Mouse (Mus musculus) kidney, embryonic 14.5 days (tissue): ENCODE results near the gene Rbfox2. TPM values are rescaled to one million over a fixed set of nuclear protein-coding genes. Genes with fewer than 3 reads are reported as not detected.
"Not testable (repeated sequence)": the region's sequence is repeated elsewhere in the genome, so short reads cannot be mapped to it uniquely, and the experiment has no call there.

Experiments
- ATAC-seq: fragments of 200-750 bp; cut with Nextera tagmentation; 2 replicates; pipeline ENCODE4 v1.8.0; 2017; ENCODE audit warnings: moderate number of reproducible peaks, mild to moderate bottlenecking, moderate TSS enrichment, moderate library complexity; ENCODE audit not compliant: low FRiP score, low TSS enrichment
- H3K27ac ChIP-seq: fragments of 300-500 bp; sonication (generic); 2 replicates; pipeline ENCODE4 v1.5.1; 2014; ENCODE audit warnings: low read depth, mild to moderate bottlenecking, low read length, moderate library complexity, mixed read lengths
- H3K27me3 ChIP-seq: fragments of 300-500 bp; sonication (generic); 2 replicates; pipeline ENCODE4 v1.6.1; 2014; ENCODE audit warnings: mild to moderate bottlenecking, low read length; ENCODE audit not compliant: control insufficient read depth, insufficient read depth
- H3K36me3 ChIP-seq: fragments of 300-500 bp; sonication (generic); 2 replicates; pipeline ENCODE4 v1.6.1; 2014; ENCODE audit warnings: low read length, mixed read lengths; ENCODE audit not compliant: control insufficient read depth, insufficient read depth
- H3K4me1 ChIP-seq: fragments of 300-500 bp; sonication (generic); 2 replicates; pipeline ENCODE4 v1.6.1; 2014; ENCODE audit warnings: low read length, mixed read lengths; ENCODE audit not compliant: control insufficient read depth, insufficient read depth
- H3K4me2 ChIP-seq: fragments of 300-500 bp; sonication (generic); replicated peaks from 2 replicates; pipeline ENCODE4 v1.6.1; 2014; ENCODE audit warnings: low read depth, mild to moderate bottlenecking, low read length
- H3K4me3 ChIP-seq: fragments of 300-500 bp; sonication (generic); 2 replicates; pipeline ENCODE4 v1.5.1; 2014; ENCODE audit warnings: mild to moderate bottlenecking, low read length
- H3K9ac ChIP-seq: fragments of 300-500 bp; sonication (generic); 2 replicates; pipeline ENCODE4 v1.6.1; 2014; ENCODE audit warnings: low read depth, mild to moderate bottlenecking, low read length, moderate library complexity
- H3K9me3 ChIP-seq: fragments of 300-500 bp; sonication (generic); 2 replicates; pipeline ENCODE4 v1.6.1; 2016; ENCODE audit warnings: low read length; ENCODE audit not compliant: control insufficient read depth
- WGBS: fragments of 180-500 bp; shearing (Covaris S2); extraction: QIAGEN DNeasy Blood & Tissue Kit; methylation state at CpG from one replicate; pipeline ENCODE4 v1.1.7; 2014; 5-methylcytosine and 5-hydroxymethylcytosine counted together
- polyA plus RNA-seq: library from polyadenylated mRNA; unstranded; fragments of >200 nt; fragmentation: Nextera tagmentation; extraction: Ambion mirVana; gene quantifications from 2 replicates; pipeline ENCODE4 v1.2.1, GENCODE M21; 2014

The Rbfox2 gene
- polyA plus RNA-seq, 1 experiment from 2014 or later = 64.6 TPM

DNA sequence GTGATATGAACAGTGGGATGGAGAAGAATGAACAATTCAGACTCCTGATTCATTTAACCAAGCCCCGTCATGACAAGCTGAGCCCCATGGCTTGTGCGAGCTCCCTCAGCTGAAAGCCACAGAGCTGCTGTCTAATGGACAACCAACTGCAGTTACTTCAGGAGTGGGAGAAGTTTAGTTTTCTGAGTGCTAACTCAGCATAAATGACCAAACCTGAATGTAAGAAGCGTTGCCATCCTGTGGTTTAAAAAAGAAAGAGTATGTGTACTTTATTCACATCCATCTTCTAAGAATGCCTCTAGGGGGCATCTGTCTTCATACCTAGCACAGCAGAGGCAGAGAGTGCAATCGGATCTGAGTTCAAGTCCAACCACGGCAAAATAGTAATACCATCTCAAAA is 35.5 kb downstream of the Rbfox2 start:
- WGBS = 90% methylated on average over 5 of the region's 5 CpGs
- Histone ChIP-seq H3K9ac (no peak overlapping the region), H3K27ac (no peak overlapping the region), H3K36me3 (no peaks in the 10 kb centered on the region), H3K4me1 (peaks cover 11% of the 10 kb centered on the region; the same call in 1 of the 2 replicates), H3K4me2 (no peak overlapping the region), H3K9me3 (no peaks in the 10 kb centered on the region), H3K4me3 (no peak overlapping the region), H3K27me3 (no peaks in the 10 kb centered on the region)
- ATAC-seq = no peak

DNA sequence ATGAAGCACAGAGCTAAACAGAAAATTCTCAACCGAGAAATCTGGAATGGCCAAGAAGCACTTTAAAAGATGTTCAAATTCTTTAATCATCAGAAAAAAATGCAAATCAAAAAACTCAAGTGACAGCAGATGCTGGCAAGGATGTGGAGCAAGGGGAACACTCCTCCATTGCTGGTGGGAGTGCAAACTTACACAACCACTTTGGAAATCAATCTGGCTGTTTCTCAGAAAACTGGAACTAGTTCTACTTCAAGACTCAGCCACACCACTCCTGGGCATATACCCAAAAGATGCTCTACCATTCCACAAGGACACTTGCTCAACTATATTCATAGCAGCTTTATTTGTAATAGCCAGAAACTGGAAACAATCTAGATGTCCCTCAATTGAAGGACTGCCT is 37.3 kb downstream of the Rbfox2 start:
- 86% methylated on average over 1 of the region's 1 CpGs for WGBS
- not testable (repeated sequence) for H3K36me3 ChIP-seq, H3K4me2 ChIP-seq, H3K9ac ChIP-seq, H3K9me3 ChIP-seq, ATAC-seq, H3K4me3 ChIP-seq, H3K27ac ChIP-seq, H3K27me3 ChIP-seq
- H3K4me1 ChIP-seq = peaks cover 14% of the 10 kb centered on the region; the same call in 1 of the 2 replicates

DNA sequence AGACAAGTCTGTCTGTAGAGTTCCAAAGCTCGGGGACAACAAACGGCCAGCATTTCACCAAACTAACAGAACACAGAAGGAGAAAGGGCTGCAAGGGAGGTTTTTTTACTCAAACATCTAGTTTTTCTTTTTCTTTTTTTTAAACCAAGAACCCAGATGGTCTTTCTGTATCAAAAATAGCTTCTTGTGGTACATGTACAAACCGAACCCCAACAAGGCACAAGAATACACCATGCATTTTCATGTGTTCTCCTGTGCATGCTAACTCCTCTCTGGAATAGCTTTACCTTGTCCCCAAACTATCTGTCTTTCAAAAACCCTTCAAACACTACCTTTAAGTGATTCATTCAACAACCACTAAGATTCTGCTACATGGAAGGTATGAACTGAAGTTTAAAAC is 38.4 kb downstream of the Rbfox2 start:
- Histone ChIP-seq H3K4me2 (no peak overlapping the region), H3K4me1 (peaks cover 14% of the 10 kb centered on the region; the same call in 1 of the 2 replicates), H3K9me3 (no peaks in the 10 kb centered on the region), H3K9ac (no peak overlapping the region), H3K4me3 (no peak overlapping the region), H3K27ac (no peak overlapping the region), H3K36me3 (no peaks in the 10 kb centered on the region), H3K27me3 (no peaks in the 10 kb centered on the region)
- WGBS = 79% methylated on average over 3 of the region's 3 CpGs
- ATAC-seq = no peak

DNA sequence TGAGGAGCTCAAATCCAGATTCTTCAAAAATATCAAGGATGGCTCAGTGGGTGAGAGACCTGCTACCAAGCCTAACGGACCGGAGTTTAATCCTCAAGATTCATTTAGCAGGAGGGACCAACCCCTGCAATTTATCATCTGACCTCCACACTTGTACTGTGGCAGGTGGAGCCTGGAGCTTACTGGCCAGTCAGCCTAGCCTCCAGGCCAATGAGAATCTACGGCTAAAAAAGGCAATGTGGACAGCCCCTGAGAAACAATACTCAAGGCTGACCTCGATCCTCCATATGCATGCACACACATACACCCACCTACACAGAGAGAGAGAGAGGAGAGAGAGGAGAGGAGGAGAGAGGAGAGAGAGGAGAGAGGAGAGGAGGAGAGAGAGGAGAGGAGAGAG is 41.5 kb downstream of the Rbfox2 start:
- peak; percentile 64; the same call in 1 of the 2 replicates for ATAC-seq
- 18% methylated on average over 4 of the region's 4 CpGs for WGBS
- Histone ChIP-seq H3K4me3 (no peak overlapping the region), H3K27me3 (no peaks in the 10 kb centered on the region), H3K9me3 (no peaks in the 10 kb centered on the region), H3K36me3 (no peaks in the 10 kb centered on the region), H3K9ac (no peak overlapping the region), H3K27ac (no peak overlapping the region), H3K4me2 (no peak overlapping the region), H3K4me1 (peaks cover 14% of the 10 kb centered on the region; the same call in 1 of the 2 replicates)

DNA sequence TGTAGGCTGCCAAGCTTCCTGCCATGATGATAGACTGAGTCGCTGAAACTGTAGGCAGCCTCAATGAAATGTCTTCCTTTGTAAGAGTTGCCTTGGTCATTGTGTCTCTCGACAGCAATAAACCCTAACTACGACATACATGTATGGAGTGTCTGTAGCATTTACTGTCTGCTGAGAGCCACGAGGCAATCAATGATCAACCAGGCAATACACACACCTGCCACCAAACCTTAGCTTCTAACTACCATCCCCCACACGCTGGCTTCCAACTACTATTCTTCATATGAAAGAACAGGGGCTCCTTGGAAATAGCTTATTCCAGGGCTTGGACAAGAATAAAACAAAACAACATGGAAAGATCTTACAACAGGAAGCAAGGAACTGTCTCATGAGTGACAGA is 42.5 kb downstream of the Rbfox2 start:
- Histone ChIP-seq H3K9me3 (no peaks in the 10 kb centered on the region), H3K4me3 (no peak overlapping the region), H3K36me3 (no peaks in the 10 kb centered on the region), H3K4me1 (peaks cover 14% of the 10 kb centered on the region; the same call in 1 of the 2 replicates), H3K9ac (no peak overlapping the region), H3K27ac (no peak overlapping the region), H3K27me3 (no peaks in the 10 kb centered on the region), H3K4me2 (no peak overlapping the region)
- WGBS = 83% methylated on average over 5 of the region's 5 CpGs
- no peak for ATAC-seq

DNA sequence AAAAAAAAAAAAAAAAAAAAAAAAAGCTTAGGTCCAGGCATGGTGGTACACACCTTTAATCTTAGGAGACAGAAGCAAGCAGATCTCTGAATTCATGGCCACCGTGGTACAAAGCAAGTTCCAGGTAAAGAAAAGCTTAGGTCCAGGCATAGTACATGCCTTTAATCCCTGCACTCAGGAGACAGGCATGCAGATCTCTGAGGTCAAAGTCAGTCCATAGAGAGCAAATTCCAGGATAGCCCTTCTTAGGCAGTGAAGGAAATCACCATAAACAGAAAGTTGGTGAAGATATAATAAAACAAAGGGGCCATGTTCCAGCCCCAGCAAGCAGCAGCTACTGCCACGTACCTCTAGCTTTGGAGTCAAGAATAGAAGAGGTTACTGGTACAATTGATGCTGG is 44.0 kb downstream of the Rbfox2 start:
- no peaks in the 10 kb centered on the region for H3K36me3 ChIP-seq
- 94% methylated on average over 2 of the region's 2 CpGs for WGBS
- H3K9me3 ChIP-seq = no peaks in the 10 kb centered on the region
- peaks cover 18% of the 10 kb centered on the region; the same call in 1 of the 2 replicates for H3K4me1 ChIP-seq
- no peak overlapping the region for H3K9ac ChIP-seq
- H3K27ac ChIP-seq = no peak overlapping the region
- no peak overlapping the region for H3K4me3 ChIP-seq
- no peak overlapping the region for H3K4me2 ChIP-seq
- ATAC-seq = no peak
- no peaks in the 10 kb centered on the region for H3K27me3 ChIP-seq

DNA sequence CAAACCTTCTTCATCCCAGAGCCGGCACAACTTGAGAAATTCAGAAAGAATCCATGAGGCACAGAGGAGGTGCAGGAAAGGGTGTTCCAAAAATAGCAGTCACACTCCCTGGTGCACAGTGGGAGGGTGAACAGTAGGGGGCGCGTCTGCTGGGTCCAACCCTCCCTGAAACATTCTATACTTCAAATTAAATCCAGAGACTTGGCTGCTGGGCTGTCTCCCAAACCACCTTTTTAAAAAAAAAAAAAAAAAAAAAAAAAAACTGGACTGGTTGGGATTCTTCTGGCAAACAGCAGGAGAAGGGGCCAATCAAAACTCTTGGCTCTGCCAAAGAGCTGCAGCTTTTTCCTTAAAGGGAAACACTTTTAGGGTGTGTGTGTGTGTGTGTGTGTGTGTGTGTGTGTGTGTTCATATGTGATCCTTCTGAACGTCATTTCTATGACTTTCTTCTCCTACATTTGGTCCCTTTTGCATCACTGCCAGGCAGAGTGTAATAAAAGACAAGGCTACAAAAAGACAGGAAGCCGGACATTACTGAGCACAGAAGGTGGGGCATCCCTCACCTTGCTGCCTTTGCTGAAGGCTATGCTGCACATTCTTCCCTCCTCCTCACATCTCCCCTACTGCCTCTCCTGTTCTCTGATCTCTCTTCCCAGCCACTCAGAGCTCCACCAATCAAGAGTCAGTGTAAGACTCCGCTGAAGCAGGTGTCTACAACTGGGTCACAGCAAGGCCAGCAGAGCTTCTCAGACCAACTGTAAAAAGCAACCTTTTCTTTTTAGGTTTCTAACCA is 49.2 kb downstream of the Rbfox2 start:
- H3K4me1 ChIP-seq = peaks cover 16% of the 10 kb centered on the region
- H3K4me3 ChIP-seq = no peak overlapping the region
- H3K27me3 ChIP-seq = no peaks in the 10 kb centered on the region
- 26% methylated on average over 6 of the region's 6 CpGs for WGBS
- H3K27ac ChIP-seq = no peak overlapping the region; the same call in 1 of the 2 replicates
- H3K9me3 ChIP-seq = no peaks in the 10 kb centered on the region
- no peak overlapping the region for H3K9ac ChIP-seq
- H3K36me3 ChIP-seq = no peaks in the 10 kb centered on the region
- 0 out of 2 replicates have a peak, but pooled peaks have one; percentile 57 for ATAC-seq
- H3K4me2 ChIP-seq = no peak overlapping the region

DNA sequence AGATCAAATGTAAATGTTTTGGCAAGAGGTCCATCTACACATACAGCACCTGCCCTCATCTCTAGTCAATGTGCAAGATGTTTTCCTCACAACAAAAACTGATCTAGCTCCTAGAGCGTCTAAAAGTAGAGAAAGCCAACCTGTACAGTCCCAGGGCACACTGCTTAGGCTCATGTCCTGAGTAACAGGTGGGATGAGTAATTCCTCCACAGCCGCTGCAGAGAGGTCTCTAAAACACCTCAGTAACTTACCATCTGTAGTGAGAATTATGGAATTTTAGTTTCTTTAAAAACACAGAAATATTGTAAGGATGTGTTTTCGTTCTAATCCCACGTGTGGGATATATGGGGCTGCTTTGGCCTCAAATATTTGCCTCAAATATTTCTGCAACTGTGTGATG is 50.0 kb downstream of the Rbfox2 start:
- WGBS = 86% methylated on average over 4 of the region's 4 CpGs
- H3K4me3 ChIP-seq = no peak overlapping the region
- H3K9ac ChIP-seq = no peak overlapping the region
- H3K27ac ChIP-seq = no peak overlapping the region
- no peak for ATAC-seq
- H3K9me3 ChIP-seq = no peaks in the 10 kb centered on the region
- H3K27me3 ChIP-seq = no peaks in the 10 kb centered on the region
- no peaks in the 10 kb centered on the region for H3K36me3 ChIP-seq
- H3K4me1 ChIP-seq = peaks cover 21% of the 10 kb centered on the region
- H3K4me2 ChIP-seq = no peak overlapping the region

DNA sequence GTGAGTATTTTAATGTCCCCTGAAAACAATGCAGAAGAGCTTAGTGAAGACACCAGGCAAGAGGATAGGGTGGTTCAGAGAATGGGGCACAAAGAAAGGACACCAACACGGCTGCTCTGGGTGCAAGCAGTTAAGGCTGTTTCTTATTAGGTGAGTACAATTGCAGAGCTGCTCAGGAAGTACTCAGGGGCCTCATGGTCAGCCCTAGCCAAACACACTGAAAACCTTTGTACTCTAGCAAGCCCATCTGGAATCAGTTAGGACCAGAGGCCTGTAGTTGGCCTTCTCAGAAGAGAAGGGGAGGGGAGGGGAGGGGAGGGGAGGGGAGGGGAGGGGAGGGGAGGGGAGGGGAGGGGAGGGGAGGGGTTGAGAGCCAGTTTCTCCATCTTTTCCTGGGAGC is 52.2 kb downstream of the Rbfox2 start:
- ATAC-seq = no peak; the same call in 1 of the 2 replicates
- 9% methylated on average over 1 of the region's 1 CpGs for WGBS
- Histone ChIP-seq H3K36me3 (no peaks in the 10 kb centered on the region), H3K9ac (no peak overlapping the region), H3K4me3 (no peak overlapping the region), H3K27me3 (no peaks in the 10 kb centered on the region), H3K9me3 (no peaks in the 10 kb centered on the region), H3K4me1 (peaks cover 21% of the 10 kb centered on the region), H3K27ac (peak overlapping the region; percentile 62; the same call in 1 of the 2 replicates), H3K4me2 (no peak overlapping the region)
